Mouse (Mus musculus) spleen, embryonic (tissue): ENCODE measurements around the gene Nfx1.

Experiments
- CTCF ChIA-PET: fragments of 350-600 bp; sonication (Branson Sonifier 250); formaldehyde crosslinking; loops from one replicate; lab custom pipeline; 2022; lab: Charles Lee

Nfx1 gene

GRCm38 (mm10) chr4:41045288-41045687 lies 74.6 kb downstream of the Nfx1 start:
- CTCF ChIA-PET = no interaction called here

GRCm38 (mm10) chr4:41046254-41046795 lies 75.6 kb downstream of the Nfx1 start:
- CTCF ChIA-PET = no interaction called here

GRCm38 (mm10) chr4:41047524-41048271 lies 77.0 kb downstream of the Nfx1 start, which contains the start of gene Aqp7:
Aqp7 (minus strand) TSS chr4:41048139.
- CTCF ChIA-PET = no interaction called here

- CTCF ChIA-PET = interaction anchor here (0.8 kb wide), 1 partner anchor 97 kb away, joined by 3 read pairs; no protein-coding TSS in a partner anchor
Observed at GRCm38 (mm10) chr4:41048926-41049325, 78.2 kb downstream of the Nfx1 start.

- CTCF ChIA-PET = interaction anchor here (0.7 kb wide), 1 partner anchor 36 kb away, joined by 3 read pairs; no protein-coding TSS in a partner anchor
Observed at GRCm38 (mm10) chr4:41050726-41051675, 80.3 kb downstream of the Nfx1 start.

- CTCF ChIA-PET = no interaction called here
Observed at GRCm38 (mm10) chr4:41051781-41052180, 81.1 kb downstream of the Nfx1 start.

- CTCF ChIA-PET = no interaction called here
Observed at GRCm38 (mm10) chr4:41055111-41055510, 84.4 kb downstream of the Nfx1 start.

- CTCF ChIA-PET = no interaction called here
Observed at GRCm38 (mm10) chr4:41056253-41056652, 85.5 kb downstream of the Nfx1 start.

- CTCF ChIA-PET = no interaction called here
Observed at GRCm38 (mm10) chr4:41056742-41057332, 86.1 kb downstream of the Nfx1 start.

- CTCF ChIA-PET = no interaction called here
Observed at GRCm38 (mm10) chr4:41057361-41057760, 86.7 kb downstream of the Nfx1 start.

GRCm38 (mm10) chr4:41063351-41063750 lies 92.6 kb downstream of the Nfx1 start:
- CTCF ChIA-PET = no interaction called here

- CTCF ChIA-PET = no interaction called here
Observed at GRCm38 (mm10) chr4:41063894-41064673, 93.4 kb downstream of the Nfx1 start.

- CTCF ChIA-PET = no interaction called here
Observed at GRCm38 (mm10) chr4:41065196-41065595, 94.5 kb downstream of the Nfx1 start.

GRCm38 (mm10) chr4:41071500-41072429 lies 101.1 kb downstream of the Nfx1 start:
- CTCF ChIA-PET = no interaction called here

GRCm38 (mm10) chr4:41073008-41073817 lies 102.5 kb downstream of the Nfx1 start:
- CTCF ChIA-PET = no interaction called here

GRCm38 (mm10) chr4:41074461-41074860 lies 103.8 kb downstream of the Nfx1 start:
- CTCF ChIA-PET = interaction anchor here (0.6 kb wide), 1 partner anchor 402 kb away, joined by 9 read pairs; no protein-coding TSS in a partner anchor
